Mouse (Mus musculus) thymus, adult 2 months (tissue): ENCODE data around the gene Hrh2.

Experiments
- CTCF ChIP-seq: fragments of 200-500 bp; IDR thresholded peaks from 2 replicates; pipeline ENCODE4 v1.5.1; 2012; ENCODE audit warnings: mild to moderate bottlenecking, control low read depth, low read length, moderate library complexity, borderline replicate concordance; ENCODE audit not compliant: control insufficient read depth, poor library complexity, insufficient read depth; ENCODE audit errors: extremely low read depth
- POLR2A ChIP-seq: fragments of 200-500 bp; IDR thresholded peaks from 2 replicates; pipeline ENCODE4 v1.6.1; 2012; ENCODE audit warnings: mild to moderate bottlenecking, low read length, control low read depth, moderate library complexity; ENCODE audit not compliant: control insufficient read depth, poor library complexity, insufficient read depth; ENCODE audit errors: extremely low read depth

GRCm38 (mm10) chr13:54245204-54245603 lies 53.3 kb downstream of the Hrh2 start:
- TF ChIP-seq POLR2A (no peak), CTCF (no peak)
